Mouse (Mus musculus): ENCODE data around the gene Zfp560. TPM values are rescaled to one million over a fixed set of nuclear protein-coding genes. Genes with fewer than 3 reads are reported as not detected.

Zfp560 gene
- polyA plus RNA-seq, 1 experiment from 2014 or later = 34.2 TPM

Other genes with a start within 250 kb of the Zfp560 start
- not detected in 2 replicates for gene Olfr870, start 211.1 kb downstream of the Zfp560 start, polyA plus RNA-seq (2016; fragmentation: Nextera tagmentation; extraction: Ambion mirVana)
- gene Olfr871, start 173.0 kb downstream of the Zfp560 start, polyA plus RNA-seq (2016; fragmentation: Nextera tagmentation; extraction: Ambion mirVana) = not detected in 2 replicates
- not detected in 2 replicates for gene Olfr872, start 148.1 kb downstream of the Zfp560 start, polyA plus RNA-seq (2016; fragmentation: Nextera tagmentation; extraction: Ambion mirVana)
- gene Olfr39, start 102.8 kb downstream of the Zfp560 start, polyA plus RNA-seq (2016; fragmentation: Nextera tagmentation; extraction: Ambion mirVana) = not detected in 2 replicates
- gene Olfr873, start 86.6 kb downstream of the Zfp560 start, polyA plus RNA-seq (2016; fragmentation: Nextera tagmentation; extraction: Ambion mirVana) = not detected in 2 replicates
- gene Olfr18, start 49.1 kb downstream of the Zfp560 start, polyA plus RNA-seq (2016; fragmentation: Nextera tagmentation; extraction: Ambion mirVana) = not detected in 2 replicates
- 28.2 and 33.9 TPM in 2 replicates for gene Zfp26, start 75.0 kb upstream of the Zfp560 start, polyA plus RNA-seq (2016; fragmentation: Nextera tagmentation; extraction: Ambion mirVana)
- 24.2 and 24.9 TPM in 2 replicates for gene Zfp426, start 107.6 kb upstream of the Zfp560 start, polyA plus RNA-seq (2016; fragmentation: Nextera tagmentation; extraction: Ambion mirVana)
- 167 and 171 TPM in 2 replicates for gene Zfp266, start 136.2 kb upstream of the Zfp560 start, polyA plus RNA-seq (2016; fragmentation: Nextera tagmentation; extraction: Ambion mirVana)
- 26.7 and 26.8 TPM in 2 replicates for gene Zfp846, start 196.1 kb upstream of the Zfp560 start, polyA plus RNA-seq (2016; fragmentation: Nextera tagmentation; extraction: Ambion mirVana)